Mouse (Mus musculus) kidney, postnatal 10 days (tissue): Measurements from ENCODE around the gene Dlgap5.
A peak's percentile ranks its signal among the peaks of the same experiment; 100 is the strongest.

ENCODE experiments used
- DNase-seq: peaks from one replicate; pipeline ENCODE4 v3.0.0; 2021; ENCODE audit warnings: mixed read lengths

Gene Dlgap5

DNA sequence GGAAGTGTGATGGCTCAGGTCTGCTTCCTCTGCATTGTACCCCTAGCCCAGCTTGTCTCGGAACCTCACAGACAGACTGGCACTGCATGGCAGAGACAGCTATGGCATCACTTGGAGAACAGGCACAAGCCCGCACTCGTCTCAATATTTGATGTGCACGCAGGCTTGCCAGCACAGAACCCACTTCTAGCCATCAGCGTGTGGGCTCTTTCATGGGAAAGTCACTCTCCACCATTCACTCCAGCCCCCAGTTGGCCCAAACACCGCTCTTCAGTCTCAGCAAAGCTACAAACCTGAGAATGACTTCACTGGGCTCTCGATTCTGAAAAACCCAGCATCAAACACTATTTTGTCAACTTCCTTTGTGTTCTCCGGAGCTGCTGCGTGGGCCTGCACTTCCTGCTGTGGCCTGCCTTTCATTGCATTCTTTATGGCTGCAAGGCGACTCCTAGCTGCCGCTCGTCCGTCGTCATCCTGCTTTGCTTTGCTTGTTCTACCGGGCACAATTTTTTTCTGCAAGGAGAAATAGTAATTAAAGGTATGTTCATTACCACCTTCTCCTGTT, 22.7 kb downstream of the Dlgap5 start:
- no peak for DNase-seq

GRCm38 (mm10) chr14:47395007-47395406, 23.2 kb downstream of the Dlgap5 start:
- DNase-seq = no peak

- no peak for DNase-seq
Observed at GRCm38 (mm10) chr14:47393354-47394094, 24.7 kb downstream of the Dlgap5 start.

DNA sequence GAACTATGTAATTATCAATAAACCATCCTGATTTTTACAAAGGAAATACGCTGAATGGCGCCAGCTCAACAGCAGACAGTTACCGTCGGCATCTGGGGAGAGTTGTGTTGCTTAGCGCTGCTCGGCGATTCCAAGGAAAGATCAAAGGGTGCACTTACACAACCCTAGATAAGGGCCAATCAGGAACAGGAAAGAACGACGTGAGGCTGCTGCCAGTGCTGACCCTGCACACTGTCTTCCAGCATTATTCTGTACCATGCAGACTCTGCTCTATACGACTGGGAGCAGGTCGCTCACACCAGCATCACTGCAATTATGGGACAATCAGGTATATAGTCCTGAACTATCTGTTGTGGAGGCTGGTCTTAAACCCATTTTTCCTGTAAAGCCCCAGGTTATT, 32.1 kb downstream of the Dlgap5 start:
- DNase-seq = no peak

GRCm38 (mm10) chr14:47384653-47385052, 33.6 kb downstream of the Dlgap5 start:
- no peak for DNase-seq

- DNase-seq = no peak
Observed at GRCm38 (mm10) chr14:47383911-47384310, 34.3 kb downstream of the Dlgap5 start.

- no peak for DNase-seq
Observed at GRCm38 (mm10) chr14:47378336-47378735, 39.9 kb downstream of the Dlgap5 start.

DNA sequence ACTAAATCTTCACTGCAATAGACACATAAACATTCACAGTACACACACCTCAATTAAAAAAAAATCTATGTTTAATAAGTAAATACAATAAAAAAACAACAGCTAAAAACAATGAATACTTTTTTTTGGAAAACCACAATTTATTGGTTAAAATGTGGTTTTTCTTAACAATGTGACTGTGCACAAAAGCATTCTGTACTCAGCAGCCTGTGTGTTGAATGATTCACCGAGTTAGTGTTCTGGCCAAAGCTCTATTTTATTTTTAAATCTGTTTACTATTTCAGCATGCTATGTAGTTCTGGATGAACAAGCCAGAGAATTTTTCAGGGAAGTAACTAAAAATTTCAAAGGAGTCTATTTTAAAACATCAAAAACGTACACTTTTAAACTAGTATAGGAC, 41.7 kb downstream of the Dlgap5 start:
- no peak for DNase-seq

DNA sequence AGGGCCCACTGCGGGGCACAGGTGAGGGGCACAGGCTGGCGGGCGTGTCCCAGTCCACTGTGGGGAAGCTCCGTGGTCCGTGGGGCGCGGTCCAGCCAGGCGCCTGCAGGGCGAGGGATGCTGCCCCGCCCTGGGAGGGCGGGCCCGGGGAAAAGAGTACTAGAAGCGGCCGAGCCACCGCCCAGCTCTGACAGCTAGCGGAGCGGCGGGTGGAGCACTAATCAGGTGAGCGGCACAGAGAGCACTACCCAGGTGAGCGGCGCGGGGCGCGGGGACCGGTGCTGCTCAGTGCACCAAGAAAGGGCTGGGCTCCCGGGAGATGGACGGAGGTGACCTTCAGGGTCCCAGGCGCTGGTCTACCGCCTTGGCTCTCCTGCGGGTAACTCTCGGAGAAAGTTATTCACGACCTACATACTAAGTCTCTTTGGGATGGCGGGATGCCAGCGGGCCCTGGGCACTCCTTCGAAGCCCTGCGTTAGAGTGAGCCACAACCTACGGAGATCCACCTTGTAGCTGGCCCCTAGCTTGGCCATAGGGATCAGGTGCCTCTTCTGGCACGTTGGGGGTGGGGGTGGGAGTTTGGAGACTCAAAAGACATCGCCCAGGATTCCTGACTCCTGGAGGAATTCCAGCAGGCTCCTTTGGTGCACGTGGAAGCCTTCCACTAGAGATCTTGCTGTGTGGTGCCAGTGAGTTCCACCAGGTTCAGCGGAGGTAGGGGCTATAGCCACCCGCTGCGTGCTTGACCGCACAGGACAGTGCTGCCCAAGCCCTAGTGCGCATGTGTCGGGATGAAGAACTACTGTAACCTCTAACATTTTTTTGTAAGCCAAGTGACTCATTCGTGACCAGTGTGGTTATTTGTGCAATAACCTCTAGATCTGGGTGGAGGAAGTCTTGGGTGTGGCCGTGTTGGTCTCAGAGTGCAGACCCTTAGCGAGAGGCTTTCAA, 44.2 kb downstream of the Dlgap5 start:
- peak; percentile 64 for DNase-seq

DNA sequence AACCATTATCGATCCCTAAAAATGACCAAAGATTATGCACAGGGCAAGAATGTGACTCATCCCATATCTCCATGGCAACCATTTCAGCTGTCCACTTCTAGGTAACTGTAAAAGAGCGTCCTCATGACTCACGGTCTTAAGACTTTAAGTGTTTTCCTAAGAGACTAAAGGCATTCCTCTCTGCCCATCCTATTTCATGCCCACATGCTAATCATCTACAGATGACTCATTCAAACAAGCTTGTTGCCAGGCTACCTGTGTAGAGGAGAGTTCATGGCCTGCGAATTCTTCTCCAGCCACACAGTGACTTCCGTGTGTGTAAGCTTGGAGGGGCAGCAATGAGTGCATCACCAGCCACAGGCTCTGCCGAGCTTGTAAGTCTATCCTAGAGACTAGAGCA, 46.5 kb downstream of the Dlgap5 start:
- peak; percentile 27 for DNase-seq

DNA sequence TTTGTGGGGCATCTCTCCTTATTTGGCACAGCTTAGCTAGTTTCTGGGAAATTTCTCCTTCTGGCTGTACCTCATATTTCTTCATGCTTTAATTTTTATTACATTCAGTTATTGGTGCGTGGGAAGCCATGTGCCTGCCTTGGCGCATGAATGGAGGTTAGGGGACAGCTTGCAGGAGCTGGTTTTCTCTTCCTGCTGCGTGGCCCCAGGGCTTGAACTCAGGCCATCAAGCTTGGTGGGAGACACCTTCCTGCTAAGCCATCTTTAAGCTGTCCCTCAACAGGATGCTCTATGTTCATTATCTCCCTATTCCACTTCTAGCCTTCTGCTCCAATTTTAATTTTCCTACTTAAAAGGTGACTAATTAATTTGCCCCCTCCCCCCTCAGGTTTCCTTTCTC, 47.4 kb downstream of the Dlgap5 start:
- no peak for DNase-seq

DNA sequence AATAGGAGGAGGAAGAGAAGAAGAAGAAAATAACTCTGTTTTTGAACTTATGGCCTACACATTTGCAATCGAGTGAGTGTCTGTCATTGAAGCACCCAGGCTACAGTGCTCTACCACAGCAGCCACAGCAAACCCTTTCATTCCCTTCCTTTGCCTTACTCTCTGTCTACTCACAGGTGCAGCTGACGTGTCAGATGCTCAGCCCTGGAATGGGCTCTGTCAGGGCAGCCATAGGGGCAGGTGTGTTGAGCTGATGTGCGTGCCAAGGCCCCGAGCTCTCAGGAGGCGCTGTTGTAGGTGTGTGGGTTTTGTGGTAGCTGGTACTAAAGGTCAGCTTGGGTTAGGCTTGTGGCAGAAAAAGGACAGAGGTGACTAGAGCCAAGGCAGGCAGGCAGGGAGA, 48.5 kb downstream of the Dlgap5 start:
- no peak for DNase-seq

DNA sequence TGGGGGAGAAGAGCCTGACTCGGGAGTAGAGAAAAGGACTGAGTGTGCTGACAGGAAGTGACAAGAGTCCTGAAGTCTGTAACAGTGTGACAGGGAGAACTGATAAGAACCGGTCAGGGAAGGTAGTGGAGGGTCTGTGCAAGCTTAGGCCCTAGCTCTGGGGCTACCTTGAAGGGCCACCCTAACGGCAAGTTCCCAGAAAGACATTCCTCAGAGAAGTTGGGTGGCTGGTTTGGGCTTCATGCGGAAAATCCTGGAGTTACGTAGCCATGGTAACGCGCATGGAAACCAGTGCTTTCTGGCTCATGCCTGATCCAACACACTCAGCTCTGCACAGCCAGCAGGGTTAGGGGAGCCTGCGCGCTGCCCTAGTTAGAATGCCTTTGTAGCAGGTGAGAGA, 50.7 kb downstream of the Dlgap5 start, which contains the start of gene Lgals3:
Gene Lgals3 (plus strand): TSS at position 291 of the 400 bp plus-strand sequence.
- DNase-seq = peak; percentile 67

DNA sequence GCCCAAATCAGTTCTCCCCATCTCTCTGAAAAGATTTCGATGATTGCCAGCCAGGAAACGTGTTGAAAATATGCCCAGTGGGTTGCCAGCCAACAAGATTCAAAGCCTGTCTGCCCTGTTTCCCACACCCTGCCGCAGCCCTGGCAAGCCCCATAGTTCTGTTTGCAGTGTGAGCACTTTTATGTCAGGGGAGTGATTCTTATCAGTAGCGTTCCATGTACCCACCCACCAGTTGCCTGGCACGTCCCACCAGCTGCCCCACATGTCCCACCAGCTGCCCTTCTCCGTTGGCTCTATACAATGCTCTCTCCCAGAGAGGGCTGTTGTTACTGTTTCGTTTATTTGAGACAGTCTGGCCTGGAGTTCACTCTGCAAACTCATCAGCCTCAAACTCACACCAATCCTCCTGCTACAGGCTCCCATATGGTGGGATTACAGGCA, 51.3 kb downstream of the Dlgap5 start:
- DNase-seq = peak; percentile 41

GRCm38 (mm10) chr14:47364742-47365449, 53.3 kb downstream of the Dlgap5 start:
- DNase-seq = peak; percentile 42

DNA sequence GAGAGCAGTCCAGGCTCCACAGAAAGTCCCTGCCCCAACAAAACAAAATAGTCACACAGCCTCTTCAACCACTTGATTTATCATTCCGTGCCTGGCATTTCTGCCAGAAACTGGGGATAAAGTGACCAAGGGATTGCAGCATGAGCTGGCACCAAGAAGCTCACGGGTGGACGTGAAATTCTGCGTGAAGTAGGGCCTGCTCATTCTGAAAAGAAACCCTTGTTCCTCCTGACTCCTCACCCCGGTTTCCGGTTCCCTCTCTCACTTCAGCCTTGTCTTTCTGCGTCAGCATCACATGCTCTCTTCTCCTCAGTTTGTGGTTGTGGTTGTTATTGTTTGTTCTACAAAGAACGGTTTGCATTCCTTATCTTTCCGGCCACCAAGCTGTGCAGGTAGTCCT, 56.3 kb downstream of the Dlgap5 start:
- DNase-seq = no peak

GRCm38 (mm10) chr14:47361418-47361817, 56.8 kb downstream of the Dlgap5 start:
- no peak for DNase-seq

- no peak for DNase-seq
Observed at GRCm38 (mm10) chr14:47359610-47360009, 58.6 kb downstream of the Dlgap5 start.

GRCm38 (mm10) chr14:47356622-47357021, 61.6 kb downstream of the Dlgap5 start:
- DNase-seq = no peak

GRCm38 (mm10) chr14:47354948-47355347, 63.3 kb downstream of the Dlgap5 start:
- peak; percentile 16 for DNase-seq

DNA sequence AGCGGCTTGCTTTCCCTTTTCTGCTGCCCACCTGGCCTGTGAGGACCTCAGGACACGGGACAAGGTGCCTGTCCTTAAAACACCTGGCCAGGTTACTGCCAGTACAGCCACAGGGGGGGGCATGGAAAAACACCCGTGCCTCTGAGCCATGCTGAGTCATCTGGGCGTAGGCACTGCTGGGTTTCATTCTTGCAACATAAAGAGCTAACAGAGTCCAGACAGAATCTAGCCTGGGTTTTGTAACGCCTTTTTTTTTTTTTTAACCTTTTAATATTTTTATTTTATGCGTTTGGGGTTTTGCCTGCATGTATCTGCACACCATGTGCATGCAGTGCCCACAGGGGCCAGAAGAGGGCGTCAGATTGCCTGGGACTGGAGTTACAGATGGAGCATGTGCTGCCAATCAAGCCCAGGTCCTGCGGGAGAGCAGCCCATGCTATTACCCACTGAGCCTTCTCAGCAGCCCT, 64.1 kb downstream of the Dlgap5 start:
- peak; percentile 31 for DNase-seq

GRCm38 (mm10) chr14:47353240-47353639, 65.0 kb downstream of the Dlgap5 start:
- no peak for DNase-seq

- DNase-seq = no peak
Observed at GRCm38 (mm10) chr14:47352272-47352671, 65.9 kb downstream of the Dlgap5 start.
